Mouse (Mus musculus): ENCODE data around the gene Vmn1r29. TPM values are rescaled to one million over a fixed set of nuclear protein-coding genes. Genes with fewer than 3 reads are reported as not detected.
"Not testable (repeated sequence)": the region's sequence is repeated elsewhere in the genome, so short reads cannot be mapped to it uniquely, and the experiment has no call there.

The Vmn1r29 gene
- not detected in 2 replicates for polyA plus RNA-seq (2015; fragmentation: Nextera tagmentation; extraction: Ambion mirVana)

DNA sequence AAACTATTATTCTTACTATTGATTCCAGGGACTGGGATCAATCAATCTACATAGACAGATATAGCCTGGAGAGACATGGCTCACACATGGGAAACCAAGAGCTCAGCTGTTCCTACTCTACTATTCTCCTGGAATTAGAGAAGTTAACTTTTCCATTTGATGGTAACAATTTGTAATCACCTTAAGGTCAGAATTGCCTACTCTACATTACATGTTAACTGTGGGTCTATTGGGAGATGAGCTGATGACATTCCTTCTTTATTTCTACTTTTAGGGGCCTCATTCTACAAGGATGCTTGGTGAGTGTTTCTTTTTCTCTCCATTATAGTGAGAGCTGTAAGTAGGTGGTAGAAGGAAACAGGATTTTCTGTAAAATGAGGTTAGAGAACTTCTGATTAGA lies at the start of gene Vmn1r29:
Vmn1r29 (plus strand) TSS at position 301 of the 400 bp plus-strand sequence.
- Histone ChIP-seq H3K9ac (no peak within 1 kb of the TSS), H3K4me2 (no peak within 1 kb of the TSS), H3K27me3 (replicated peaks) (no peaks in the 10 kb centered on the region), H3K27ac (no peak within 1 kb of the TSS), H3K9me3 (no peaks in the 10 kb centered on the region), H3K4me1 (no peaks in the 10 kb centered on the region), H3K4me3 (no peak within 1 kb of the TSS), H3K36me3 (replicated peaks) (no peaks in the 10 kb centered on the region)
- no peak for ATAC-seq (replicated peaks)

- H3K36me3 ChIP-seq (replicated peaks), result no peaks in the 10 kb centered on the region
- H3K27me3 ChIP-seq (replicated peaks), result no peaks in the 10 kb centered on the region
- H3K9me3 ChIP-seq, result no peaks in the 10 kb centered on the region
- H3K4me3 ChIP-seq, result no peak within 1 kb of the TSS
- H3K4me2 ChIP-seq, result no peak within 1 kb of the TSS
- H3K4me1 ChIP-seq, result no peaks in the 10 kb centered on the region
- no peak for ATAC-seq (replicated peaks)
- no peak within 1 kb of the TSS for H3K9ac ChIP-seq
- H3K27ac ChIP-seq, result no peak within 1 kb of the TSS
- WGBS, result 94% methylated on average over 1 of the region's 1 CpGs
Measured at GRCm38 (mm10) chr6:58261737-58262136, 39.6 kb upstream of the Vmn1r29 start, which contains the start of gene Vmn1r28. Gene Vmn1r28, plus strand, starts transcription at chr6:58262037.

- H3K27me3 ChIP-seq (replicated peaks); H3K9me3 ChIP-seq; H3K4me3 ChIP-seq; H3K27ac ChIP-seq; H3K36me3 ChIP-seq (replicated peaks); H3K4me1 ChIP-seq; H3K4me2 ChIP-seq; H3K9ac ChIP-seq; ATAC-seq (replicated peaks): not testable (repeated sequence)
- 90% methylated on average over 1 of the region's 1 CpGs for WGBS
Measured at GRCm38 (mm10) chr6:58279661-58280060, 21.7 kb upstream of the Vmn1r29 start.

DNA sequence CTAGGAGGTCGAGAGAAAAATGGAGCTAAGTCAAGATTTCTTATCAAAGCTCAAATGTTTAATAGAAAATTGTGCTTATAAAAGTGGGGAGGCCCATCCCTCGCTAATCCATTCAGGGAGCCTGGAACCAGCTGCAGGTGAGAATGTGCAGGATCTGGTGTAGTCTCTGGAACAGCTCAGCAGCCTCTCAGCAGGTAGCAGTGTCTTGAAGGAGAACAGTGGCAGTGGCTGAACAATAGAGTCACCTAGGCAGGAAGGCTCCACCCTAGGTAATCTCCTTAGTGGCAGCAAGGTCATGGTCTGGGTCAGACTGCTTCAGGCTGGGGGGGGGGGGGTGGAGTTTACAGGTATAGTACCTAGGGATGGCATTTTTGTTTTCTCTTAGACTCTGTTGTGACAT lies 9.1 kb upstream of the Vmn1r29 start:
- no peak for ATAC-seq (replicated peaks)
- Histone ChIP-seq H3K4me1 (no peaks in the 10 kb centered on the region), H3K36me3 (replicated peaks) (no peaks in the 10 kb centered on the region), H3K4me2 (no peak overlapping the region), H3K27ac (no peak overlapping the region), H3K9me3 (no peaks in the 10 kb centered on the region), H3K9ac (no peak overlapping the region), H3K4me3 (no peak overlapping the region), H3K27me3 (replicated peaks) (no peaks in the 10 kb centered on the region)
- WGBS, result 52% methylated on average over 2 of the region's 2 CpGs

DNA sequence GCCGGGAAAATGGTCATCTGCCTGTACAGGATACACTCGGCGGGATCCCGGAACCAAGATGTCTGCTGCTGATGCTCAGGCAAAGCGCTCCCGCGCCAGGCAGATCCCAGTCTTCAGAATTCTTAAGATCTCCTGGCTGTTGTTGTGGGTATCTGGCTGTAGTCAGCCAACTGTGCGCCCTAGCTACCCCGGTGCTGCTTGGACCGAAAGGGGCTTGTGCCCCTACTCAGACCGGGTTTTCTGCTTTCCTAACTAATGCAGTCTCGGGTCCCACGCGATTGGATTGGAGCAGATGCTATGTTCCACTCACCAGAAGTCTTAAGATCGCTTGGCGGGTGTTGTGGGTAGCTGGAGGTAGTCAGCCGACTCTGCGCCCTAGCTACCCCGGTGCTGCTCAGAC lies 2.8 kb upstream of the Vmn1r29 start:
- not testable (repeated sequence) for H3K27me3 ChIP-seq (replicated peaks); H3K9me3 ChIP-seq; H3K4me3 ChIP-seq; ATAC-seq (replicated peaks); H3K36me3 ChIP-seq (replicated peaks); H3K4me1 ChIP-seq; H3K27ac ChIP-seq; H3K9ac ChIP-seq; H3K4me2 ChIP-seq
- WGBS, result 90% methylated on average over 19 of the region's 19 CpGs

GRCm38 (mm10) chr6:58330686-58331085 lies 29.3 kb downstream of the Vmn1r29 start:
- H3K9me3 ChIP-seq; H3K27ac ChIP-seq; H3K4me1 ChIP-seq; H3K36me3 ChIP-seq (replicated peaks); ATAC-seq (replicated peaks); H3K4me2 ChIP-seq; H3K9ac ChIP-seq; H3K27me3 ChIP-seq (replicated peaks); H3K4me3 ChIP-seq: not testable (repeated sequence)
- 79% methylated on average over 17 of the region's 17 CpGs for WGBS

Other genes starting within 250 kb of the Vmn1r29 start
- gene Vmn1r27, start 82.7 kb upstream of the Vmn1r29 start, polyA plus RNA-seq (2015; fragmentation: Nextera tagmentation; extraction: Ambion mirVana), result not detected in 2 replicates
- not detected in 2 replicates for gene Vmn1r28, start 39.5 kb upstream of the Vmn1r29 start, polyA plus RNA-seq (2015; fragmentation: Nextera tagmentation; extraction: Ambion mirVana)
- not detected in 2 replicates for gene Vmn1r30, start 141.8 kb downstream of the Vmn1r29 start, polyA plus RNA-seq (2015; fragmentation: Nextera tagmentation; extraction: Ambion mirVana)
- gene Vmn1r31, start 173.8 kb downstream of the Vmn1r29 start, polyA plus RNA-seq (2015; fragmentation: Nextera tagmentation; extraction: Ambion mirVana), result not detected in 2 replicates

Data from midbrain, embryonic 15.5 days (tissue).